Mouse (Mus musculus) skeletal muscle tissue, adult 2 months (tissue): ENCODE data around the gene Gm26938.

ENCODE experiments used
- DNase-seq: peaks from one replicate; pipeline ENCODE4 v3.0.0-alpha.2; 2012; ENCODE audit warnings: low read depth, low spot score

The Gm26938 gene

DNA sequence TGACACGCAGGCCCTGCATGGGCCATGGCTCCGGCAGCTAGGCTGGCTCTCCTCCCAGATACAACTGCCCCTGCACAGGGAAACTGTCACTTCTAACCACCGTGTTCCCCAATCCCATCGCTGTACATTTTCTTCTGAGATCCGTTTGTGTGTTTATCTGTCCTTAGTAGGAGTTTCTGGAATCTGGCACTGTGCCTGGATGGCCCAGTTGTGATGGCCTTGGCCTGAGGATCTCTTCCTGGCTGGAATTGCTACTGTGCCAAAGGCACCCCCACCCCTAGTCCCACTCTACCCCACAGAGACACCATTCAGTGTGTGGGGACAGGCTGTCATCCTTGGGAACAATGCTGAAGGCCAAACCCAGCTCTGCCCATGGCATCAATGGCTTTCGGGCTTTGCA is 10.2 kb downstream of the Gm26938 start:
- no peak for DNase-seq

DNA sequence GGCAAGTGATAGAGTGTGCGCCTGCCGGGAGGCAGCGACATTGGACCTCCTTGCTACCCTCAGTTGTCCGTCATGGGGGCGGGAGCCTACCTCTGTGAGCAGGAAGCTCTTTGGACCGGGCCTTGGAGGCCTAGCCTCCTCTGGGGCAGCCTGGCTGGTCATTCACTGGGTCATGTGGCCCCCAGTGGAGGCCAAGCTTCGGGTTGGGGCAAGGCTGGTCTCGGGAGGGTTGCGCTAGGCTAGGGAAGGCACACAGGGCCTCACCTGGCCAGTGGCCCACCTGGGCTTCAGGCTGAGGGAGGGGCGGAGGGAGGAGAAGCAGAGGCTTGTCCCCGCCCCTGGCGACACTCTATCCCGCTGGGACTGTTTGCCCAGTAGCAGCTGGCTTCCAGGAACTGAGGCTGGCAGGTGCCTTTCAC is 12.2 kb downstream of the Gm26938 start:
- DNase-seq, result no peak

- DNase-seq, result no peak
Measured at GRCm38 (mm10) chr5:139813126-139813490, 13.1 kb downstream of the Gm26938 start.

GRCm38 (mm10) chr5:139812398-139813125 is 13.6 kb downstream of the Gm26938 start:
- DNase-seq, result no peak

- no peak for DNase-seq
Measured at GRCm38 (mm10) chr5:139811677-139812397, 14.4 kb downstream of the Gm26938 start.

GRCm38 (mm10) chr5:139809397-139809796 is 16.8 kb downstream of the Gm26938 start:
- DNase-seq, result no peak

GRCm38 (mm10) chr5:139805924-139806323 is 20.3 kb downstream of the Gm26938 start:
- no peak for DNase-seq

GRCm38 (mm10) chr5:139804573-139805111 is 21.6 kb downstream of the Gm26938 start:
- DNase-seq, result no peak

- no peak for DNase-seq
Measured at GRCm38 (mm10) chr5:139804107-139804551, 22.1 kb downstream of the Gm26938 start.

- DNase-seq, result no peak
Measured at GRCm38 (mm10) chr5:139803601-139804102, 22.6 kb downstream of the Gm26938 start.

- no peak for DNase-seq
Measured at GRCm38 (mm10) chr5:139803165-139803564, 23.0 kb downstream of the Gm26938 start.

DNA sequence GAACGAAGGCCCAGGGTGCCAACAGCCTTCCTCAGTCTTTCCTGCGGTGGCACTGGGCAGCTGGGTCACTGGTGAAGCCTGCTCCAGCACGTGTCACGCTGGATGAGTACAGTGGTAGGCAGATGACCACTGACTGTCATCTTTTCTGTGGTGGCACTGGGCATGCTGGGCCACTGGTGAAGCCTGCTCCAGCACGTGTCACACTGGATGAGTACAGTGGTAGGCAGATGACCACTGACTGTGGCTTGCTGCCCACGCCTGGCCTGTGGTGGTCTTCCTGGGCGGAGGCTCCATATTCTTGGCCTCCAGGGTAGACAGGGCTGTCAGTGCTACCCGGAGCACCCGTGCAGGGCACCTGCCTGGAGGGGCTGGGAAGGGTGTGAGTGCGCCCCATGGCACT is 24.3 kb downstream of the Gm26938 start:
- no peak for DNase-seq

DNA sequence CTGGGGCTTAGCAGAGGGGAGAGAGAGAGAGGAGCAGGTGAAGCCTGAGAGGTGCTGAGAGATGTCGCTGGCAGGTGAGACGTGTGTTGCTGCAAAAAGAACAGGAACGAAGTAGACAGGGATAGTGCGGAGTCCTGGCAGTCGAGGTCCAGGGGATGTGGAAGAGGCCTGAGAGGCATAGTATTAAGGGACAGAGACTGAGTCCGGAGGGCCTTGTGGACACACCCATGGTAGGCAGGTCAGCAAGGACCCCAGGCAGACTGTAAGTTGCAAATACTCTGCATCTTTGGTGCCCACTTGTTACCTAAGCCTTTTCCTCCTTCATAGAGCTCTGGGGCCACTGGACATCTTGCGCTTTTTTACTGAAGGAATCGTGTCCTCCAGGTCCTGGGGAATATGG is 25.0 kb downstream of the Gm26938 start:
- no peak for DNase-seq

DNA sequence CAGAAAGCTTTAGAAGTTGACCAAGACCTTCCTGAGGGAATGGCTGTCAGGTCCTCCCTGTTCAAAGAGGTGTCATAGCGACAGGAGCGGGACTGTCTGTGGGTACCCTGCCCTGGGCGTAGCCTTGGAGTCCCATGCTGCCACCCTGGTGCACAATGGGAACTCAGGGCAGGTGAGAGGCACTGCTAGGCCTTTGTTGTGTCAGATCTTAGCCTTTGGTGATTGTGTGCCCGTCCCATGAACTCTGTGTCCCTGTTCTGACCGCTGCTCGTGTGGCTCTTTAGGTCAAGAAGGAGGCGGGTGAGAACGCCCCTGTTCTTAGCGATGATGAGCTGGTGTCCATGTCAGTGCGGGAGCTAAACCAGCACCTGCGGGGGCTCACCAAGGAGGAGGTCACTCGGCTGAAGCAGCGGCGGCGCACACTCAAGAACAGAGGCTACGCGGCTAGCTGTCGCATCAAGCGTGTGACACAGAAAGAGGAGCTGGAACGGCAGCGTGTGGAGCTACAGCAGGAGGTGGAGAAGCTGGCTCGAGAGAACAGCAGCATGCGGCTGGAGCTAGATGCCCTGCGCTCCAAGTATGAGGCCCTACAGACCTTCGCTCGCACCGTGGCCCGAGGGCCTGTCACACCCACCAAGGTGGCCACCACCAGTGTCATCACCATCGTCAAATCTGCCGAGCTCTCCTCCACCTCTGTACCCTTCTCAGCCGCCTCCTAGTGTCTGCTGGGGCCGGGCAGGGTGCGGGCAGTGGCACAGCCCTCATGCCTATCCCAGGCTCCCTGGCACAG is 26.2 kb downstream of the Gm26938 start:
- no peak for DNase-seq

DNA sequence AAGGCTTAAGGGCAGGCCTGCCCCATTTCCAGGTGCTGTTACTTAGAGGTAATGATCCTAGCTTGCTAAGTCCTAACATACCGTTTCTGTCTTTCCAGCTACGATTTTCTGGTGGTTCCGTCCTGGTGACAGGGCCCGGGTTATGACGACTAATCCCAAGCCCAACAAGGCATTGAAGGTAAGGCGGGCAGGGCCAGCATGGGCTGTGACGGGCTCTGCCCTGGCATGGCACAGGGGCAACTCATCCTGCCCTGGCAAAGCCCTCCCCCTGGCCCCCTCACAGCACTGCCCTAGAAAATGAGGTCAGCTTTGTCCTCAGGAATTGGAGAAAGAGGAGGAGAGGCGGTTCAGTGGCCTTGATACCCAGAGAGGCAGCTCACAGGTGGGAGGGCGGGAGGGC is 27.2 kb downstream of the Gm26938 start:
- no peak for DNase-seq

GRCm38 (mm10) chr5:139798168-139798900 is 27.9 kb downstream of the Gm26938 start:
- DNase-seq, result no peak

GRCm38 (mm10) chr5:139797473-139798167 is 28.6 kb downstream of the Gm26938 start:
- DNase-seq, result peak; percentile 90

GRCm38 (mm10) chr5:139796900-139797299 is 29.3 kb downstream of the Gm26938 start:
- peak; percentile 96 for DNase-seq

GRCm38 (mm10) chr5:139796001-139796620 is 30.1 kb downstream of the Gm26938 start:
- no peak for DNase-seq

DNA sequence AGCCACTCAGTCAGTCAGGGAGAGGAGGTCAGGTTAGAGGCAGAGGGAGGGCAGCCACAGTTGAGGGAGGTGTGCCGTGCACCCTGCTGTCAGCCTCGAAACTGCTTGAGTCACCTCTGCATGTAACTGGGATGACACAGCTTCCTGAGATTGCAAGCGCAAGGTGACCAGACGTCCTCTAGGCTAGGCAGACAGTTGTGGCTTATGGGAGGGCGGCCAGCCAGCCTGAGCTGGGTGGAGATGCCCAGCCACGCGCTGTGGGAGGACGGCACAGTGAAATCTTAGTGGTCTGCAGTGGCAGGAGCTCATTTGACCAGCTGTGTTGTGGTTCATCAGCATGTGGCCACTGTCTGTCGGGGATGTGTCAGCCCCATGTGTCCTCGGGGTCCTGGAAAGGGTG is 31.3 kb downstream of the Gm26938 start:
- DNase-seq, result peak; percentile 80
